Mouse (Mus musculus): Measurements from ENCODE around the gene Traf5. TPM values are rescaled to one million over a fixed set of nuclear protein-coding genes. Genes with fewer than 3 reads are reported as not detected.

Traf5 gene
- polyA plus RNA-seq, 1 experiment, result 0.77 TPM

DNA sequence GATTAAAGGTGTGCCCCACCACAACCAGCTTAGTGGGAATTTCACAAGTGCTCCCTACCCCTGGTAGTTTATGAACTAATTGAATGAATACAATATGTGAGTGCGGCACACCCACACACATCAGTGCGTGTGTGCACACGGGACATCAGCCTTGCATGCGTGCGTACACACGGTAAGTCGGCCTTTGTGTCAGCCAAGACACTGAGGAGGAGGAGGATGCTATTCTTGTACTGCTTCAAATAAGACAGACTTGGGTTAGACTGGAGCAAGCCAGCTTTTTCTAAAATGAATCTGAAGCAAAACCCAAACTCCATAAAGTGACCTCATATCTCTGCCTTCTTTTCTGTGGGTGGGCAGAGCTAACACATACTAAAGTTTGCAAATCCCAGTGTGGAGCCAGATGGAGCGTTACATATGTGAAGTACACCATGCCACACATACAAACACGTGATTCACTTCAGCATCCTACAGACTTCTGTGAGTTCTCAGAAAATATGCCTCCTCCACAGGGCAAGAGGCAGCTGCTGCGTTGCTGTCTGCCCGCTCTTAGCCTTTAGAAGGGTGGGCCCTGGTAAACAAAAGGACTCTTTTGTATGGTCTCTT, 139.5 kb downstream of the Traf5 start:
- TF ChIP-seq GATA1 (IDR thresholded peaks at IDR 0.05; ENCODE audit: low read length) (no peak), TAL1 (IDR thresholded peaks at IDR 0.05; ENCODE audit: low read length) (no peak)
- Histone ChIP-seq H3K4me3 (replicated peaks) (no peak overlapping the region), H3K36me3 (ENCODE audit: control insufficient read depth) (no peaks in the 10 kb centered on the region), H3K4me1 (ENCODE audit: control insufficient read depth) (no peaks in the 10 kb centered on the region), H3K9me3 (ENCODE audit: control insufficient read depth, low read length) (no peaks in the 10 kb centered on the region), H3K27me3 (ENCODE audit: control insufficient read depth) (no peaks in the 10 kb centered on the region)

DNA sequence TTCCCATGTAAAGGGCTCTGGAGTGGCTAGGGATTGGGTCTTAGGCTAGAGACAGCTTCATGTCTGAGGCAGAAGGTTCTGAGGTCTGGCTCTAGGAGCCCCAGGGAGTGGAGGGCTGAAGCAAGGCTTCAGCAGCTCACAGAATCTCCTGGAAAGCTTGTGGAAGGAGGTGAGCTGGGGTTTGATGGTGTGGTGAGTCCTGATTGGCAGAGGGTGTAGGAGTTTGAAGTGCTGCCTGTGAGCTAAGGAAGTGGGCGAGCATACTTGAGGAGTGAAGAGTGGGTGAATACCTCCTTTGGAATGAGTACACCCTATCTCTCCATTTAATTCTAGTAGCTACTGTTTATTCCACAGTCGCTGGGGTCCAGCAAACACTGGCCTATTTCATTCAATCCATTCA, 141.7 kb downstream of the Traf5 start:
- no peaks in the 10 kb centered on the region for H3K9me3 ChIP-seq (ENCODE audit: control insufficient read depth, low read length)
- H3K4me3 ChIP-seq (replicated peaks), result no peak overlapping the region
- no peaks in the 10 kb centered on the region for H3K27me3 ChIP-seq (ENCODE audit: control insufficient read depth)
- TF ChIP-seq TAL1 (IDR thresholded peaks at IDR 0.05; ENCODE audit: low read length), result no peak
- TF ChIP-seq GATA1 (IDR thresholded peaks at IDR 0.05; ENCODE audit: low read length), result no peak
- no peaks in the 10 kb centered on the region for H3K4me1 ChIP-seq (ENCODE audit: control insufficient read depth)
- H3K36me3 ChIP-seq (ENCODE audit: control insufficient read depth), result no peaks in the 10 kb centered on the region

DNA sequence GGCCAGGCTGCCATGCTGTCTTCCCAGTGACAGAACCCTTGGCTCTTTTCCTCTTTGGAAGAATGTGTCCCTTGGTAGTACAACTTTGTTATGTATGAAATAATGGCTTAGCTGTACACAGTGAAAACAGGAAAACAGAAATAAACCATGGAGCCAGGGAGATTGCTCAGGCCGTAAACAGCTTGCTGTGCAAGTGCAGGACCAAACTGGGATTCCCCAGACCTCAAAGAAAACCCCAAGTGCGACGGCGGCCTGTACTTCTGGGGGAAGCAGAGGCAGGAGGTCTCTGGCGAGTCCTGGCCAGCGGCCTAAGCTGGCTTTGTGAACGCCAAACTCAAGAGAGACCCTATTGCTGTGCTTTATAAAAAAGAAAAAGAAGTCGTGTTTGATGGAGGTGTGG, 143.8 kb downstream of the Traf5 start:
- TF ChIP-seq TAL1 (IDR thresholded peaks at IDR 0.05; ENCODE audit: low read length), result no peak
- Histone ChIP-seq H3K4me3 (replicated peaks) (no peak overlapping the region), H3K9me3 (ENCODE audit: control insufficient read depth, low read length) (no peaks in the 10 kb centered on the region), H3K4me1 (ENCODE audit: control insufficient read depth) (no peaks in the 10 kb centered on the region), H3K27me3 (ENCODE audit: control insufficient read depth) (no peaks in the 10 kb centered on the region), H3K36me3 (ENCODE audit: control insufficient read depth) (no peaks in the 10 kb centered on the region)

DNA sequence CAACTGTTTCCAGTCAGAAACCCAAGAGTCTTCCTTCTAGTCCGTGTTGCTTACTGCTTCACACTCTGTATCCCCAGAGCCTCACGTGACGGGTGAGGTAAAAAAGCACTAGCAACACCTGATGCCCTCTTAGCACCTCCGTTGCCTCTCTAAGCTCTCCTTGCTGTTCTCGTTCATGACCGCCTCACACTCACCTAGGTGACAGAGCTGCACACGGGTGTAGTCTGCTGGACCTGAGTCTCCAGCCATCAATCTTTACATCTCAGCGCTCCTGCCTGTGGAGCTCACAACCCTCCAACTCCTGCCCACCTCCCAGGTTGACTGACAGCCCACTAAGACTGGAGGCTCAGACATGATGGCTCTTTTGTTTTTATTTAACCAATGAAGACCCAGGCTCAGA, 144.6 kb downstream of the Traf5 start:
- Histone ChIP-seq H3K27me3 (ENCODE audit: control insufficient read depth) (no peaks in the 10 kb centered on the region), H3K4me3 (replicated peaks) (no peak overlapping the region), H3K36me3 (ENCODE audit: control insufficient read depth) (no peaks in the 10 kb centered on the region), H3K4me1 (ENCODE audit: control insufficient read depth) (no peaks in the 10 kb centered on the region), H3K9me3 (ENCODE audit: control insufficient read depth, low read length) (no peaks in the 10 kb centered on the region)
- no peak for TF ChIP-seq GATA1 (IDR thresholded peaks at IDR 0.05; ENCODE audit: low read length)
- TF ChIP-seq TAL1 (IDR thresholded peaks at IDR 0.05; ENCODE audit: low read length), result no peak

Other genes starting within 250 kb of the Traf5 start
- gene Slc30a1, start 185.8 kb downstream of the Traf5 start, polyA plus RNA-seq (2012), result 2.0 TPM in 2 replicates
- 0.01 TPM in 1 of 2 replicates, not detected in the other for gene Rd3, start 115.2 kb downstream of the Traf5 start, polyA plus RNA-seq (2012)
- gene Rcor3, start 45.5 kb upstream of the Traf5 start, polyA plus RNA-seq (2012), result 1.1 and 1.6 TPM in 2 replicates
- not detected in 2 replicates for gene Kcnh1, start 98.2 kb upstream of the Traf5 start, polyA plus RNA-seq (2012)